ENCODE assay signal across 8 mouse cellular contexts in genomic region chr10:18056391-18056745, GRCm38 (mm10). TPM values are rescaled to one million over a fixed set of nuclear protein-coding genes. Genes with fewer than 3 reads are reported as not detected.
DNase-seq lines count a peak whose midpoint lies in the region; ATAC-seq lines count a peak whose summit lies in the region.

No protein-coding gene starts in this region.

- no peaks in the 10 kb centered on the region for H3K27me3 ChIP-seq in lung, embryonic 16.5 days (ENCODE audit: control insufficient read depth, insufficient read depth, low read depth, low read length)
- no peaks in the 10 kb centered on the region for H3K27me3 ChIP-seq in embryonic facial prominence, embryonic 12.5 days
- no peaks in the 10 kb centered on the region for H3K27me3 ChIP-seq in intestine, embryonic 16.5 days (replicated peaks; ENCODE audit: control insufficient read depth, insufficient read depth, low read length)
- no peaks in the 10 kb centered on the region for H3K27me3 ChIP-seq in neural tube, embryonic 13.5 days

- peak overlapping the region; percentile 97 for H3K4me3 ChIP-seq in lung, embryonic 16.5 days (ENCODE audit: low read length)
- H3K4me3 ChIP-seq in embryonic facial prominence, embryonic 12.5 days, result peak overlapping the region; percentile 89
- peak overlapping the region; percentile 96 for H3K4me3 ChIP-seq in intestine, embryonic 16.5 days (ENCODE audit: low read length)
- H3K4me3 ChIP-seq in neural tube, embryonic 13.5 days, result peak overlapping the region; percentile 92

- no peaks in the 10 kb centered on the region for H3K36me3 ChIP-seq in lung, embryonic 16.5 days (ENCODE audit: control insufficient read depth, insufficient read depth, low read length)
- no peaks in the 10 kb centered on the region for H3K36me3 ChIP-seq in embryonic facial prominence, embryonic 12.5 days
- no peaks in the 10 kb centered on the region for H3K36me3 ChIP-seq in intestine, embryonic 16.5 days (ENCODE audit: control insufficient read depth, insufficient read depth, low read length)
- H3K36me3 ChIP-seq in neural tube, embryonic 13.5 days, result no peaks in the 10 kb centered on the region

- H3K27ac ChIP-seq in lung, embryonic 16.5 days (ENCODE audit: low read length), result no peak overlapping the region
- peak overlapping the region; percentile 94 for H3K27ac ChIP-seq in embryonic facial prominence, embryonic 12.5 days
- H3K27ac ChIP-seq in intestine, embryonic 16.5 days (ENCODE audit: low read length), result no peak overlapping the region
- H3K27ac ChIP-seq in neural tube, embryonic 13.5 days (replicated peaks), result peak overlapping the region; percentile 98

- H3K4me2 ChIP-seq in lung, embryonic 16.5 days (ENCODE audit: low read depth, low read length), result peak overlapping the region; percentile 81
- peak overlapping the region; percentile 73 for H3K4me2 ChIP-seq in embryonic facial prominence, embryonic 12.5 days (replicated peaks)
- peak overlapping the region; percentile 70 for H3K4me2 ChIP-seq in intestine, embryonic 16.5 days (ENCODE audit: low read depth, low read length)
- peak overlapping the region; percentile 73 for H3K4me2 ChIP-seq in neural tube, embryonic 13.5 days

- no peaks in the 10 kb centered on the region for H3K9me3 ChIP-seq in lung, embryonic 16.5 days (ENCODE audit: control insufficient read depth, low read length)
- no peaks in the 10 kb centered on the region for H3K9me3 ChIP-seq in embryonic facial prominence, embryonic 12.5 days
- no peaks in the 10 kb centered on the region for H3K9me3 ChIP-seq in intestine, embryonic 16.5 days (ENCODE audit: control insufficient read depth, low read length)
- no peaks in the 10 kb centered on the region for H3K9me3 ChIP-seq in neural tube, embryonic 13.5 days

- no peak for DNase-seq in lung, adult 18-20 months
- DNase-seq in urinary bladder, postnatal 14 days (ENCODE audit: low spot score), result no peak
- DNase-seq in ovary, postnatal 10 days (ENCODE audit: low spot score), result no peak
- no peak for DNase-seq in left cerebral cortex, postnatal 25 days (ENCODE audit: low spot score in 2 of 2)

- peaks cover 25% of the 10 kb centered on the region for H3K4me1 ChIP-seq in lung, embryonic 16.5 days (replicated peaks; ENCODE audit: control insufficient read depth, insufficient read depth, low read length)
- H3K4me1 ChIP-seq in embryonic facial prominence, embryonic 12.5 days, result peaks cover 17% of the 10 kb centered on the region
- peaks cover 7% of the 10 kb centered on the region for H3K4me1 ChIP-seq in intestine, embryonic 16.5 days (ENCODE audit: control insufficient read depth, insufficient read depth, low read length)
- peaks cover 32% of the 10 kb centered on the region for H3K4me1 ChIP-seq in neural tube, embryonic 13.5 days (replicated peaks)

- WGBS in lung, embryonic 16.5 days, result 0% methylated on average over 8 of the region's 8 CpGs
- WGBS in embryonic facial prominence, embryonic 12.5 days, result under 1% methylated on average over 8 of the region's 8 CpGs
- under 1% methylated on average over 8 of the region's 8 CpGs for WGBS in intestine, embryonic 16.5 days
- 2% methylated on average over 8 of the region's 8 CpGs for WGBS in neural tube, embryonic 13.5 days

- ATAC-seq in lung, embryonic 16.5 days (ENCODE audit: low read depth), result no peak
- ATAC-seq in embryonic facial prominence, embryonic 12.5 days (ENCODE audit: insufficient number of reproducible peaks, insufficient read depth, low FRiP score, low TSS enrichment), result no peak
- ATAC-seq in intestine, embryonic 16.5 days, result no peak
- no peak for ATAC-seq in neural tube, embryonic 13.5 days (ENCODE audit: low read depth)

- peak overlapping the region; percentile 96 for H3K9ac ChIP-seq in lung, embryonic 16.5 days (ENCODE audit: low read length)
- H3K9ac ChIP-seq in embryonic facial prominence, embryonic 12.5 days, result peak overlapping the region; percentile 96
- H3K9ac ChIP-seq in intestine, embryonic 16.5 days (ENCODE audit: low read depth, low read length), result peak overlapping the region; percentile 96
- peak overlapping the region; percentile 98 for H3K9ac ChIP-seq in neural tube, embryonic 13.5 days

- intact Hi-C loops in left cerebral cortex, postnatal 25 days (cut with DNase I), result loop anchor here (5.0 to 10.0 kb wide), 2 partner anchors 46 to 322 kb away; no protein-coding TSS in a partner anchor

RNA-seq across cellular contexts. Expression of gene Reps1, which starts 0.7 kb away (rescaled TPM):
- polyA plus RNA-seq in lung, embryonic 16.5 days (2015; fragmentation: Nextera tagmentation; extraction: Ambion mirVana), result 7.2 and 11.9 TPM in 2 replicates
- 23.8 and 32.7 TPM in 2 replicates for polyA plus RNA-seq in embryonic facial prominence, embryonic 12.5 days (2016; fragmentation: Nextera tagmentation; extraction: Ambion mirVana)
- polyA plus RNA-seq in intestine, embryonic 16.5 days (2015; fragmentation: Nextera tagmentation; extraction: Ambion mirVana), result 6.2 and 6.3 TPM in 2 replicates
- polyA plus RNA-seq in neural tube, embryonic 13.5 days (2015; fragmentation: Nextera tagmentation; extraction: Ambion mirVana), result 16.7 and 22.3 TPM in 2 replicates
- total RNA-seq in left cerebral cortex, postnatal 25 days (2021), result 10 to 100 TPM; 51.0 to 58.0 TPM

RNA-seq across cellular contexts. Expression of gene Abracl, which starts 33.3 kb away (rescaled TPM):
- polyA plus RNA-seq in lung, embryonic 16.5 days (2015; fragmentation: Nextera tagmentation; extraction: Ambion mirVana), result 119 and 135 TPM in 2 replicates
- 153 and 159 TPM in 2 replicates for polyA plus RNA-seq in embryonic facial prominence, embryonic 12.5 days (2016; fragmentation: Nextera tagmentation; extraction: Ambion mirVana)
- polyA plus RNA-seq in intestine, embryonic 16.5 days (2015; fragmentation: Nextera tagmentation; extraction: Ambion mirVana), result 158 and 162 TPM in 2 replicates
- 99.0 and 103 TPM in 2 replicates for polyA plus RNA-seq in neural tube, embryonic 13.5 days (2015; fragmentation: Nextera tagmentation; extraction: Ambion mirVana)
- total RNA-seq in left cerebral cortex, postnatal 25 days (2021), result 10 to 100 TPM; 13.3 to 15.0 TPM

Comparison
In these comparisons a context has a peak if more than half of its experiments do, and no peak if none do; other contexts are left out.
1. H3K27ac ChIP-seq: peak in embryonic facial prominence, embryonic 12.5 days (single experiment) and neural tube, embryonic 13.5 days (single experiment); none in lung, embryonic 16.5 days (single experiment) and intestine, embryonic 16.5 days (single experiment).
2. Peak in every context shown above with its lines, with median percentiles within 50 percentile points of each other: H3K4me2 ChIP-seq, H3K4me3 ChIP-seq and H3K9ac ChIP-seq.